Mouse (Mus musculus): ENCODE results near the gene Msh5. TPM values are rescaled to one million over a fixed set of nuclear protein-coding genes. Genes with fewer than 3 reads are reported as not detected.
"Not testable (repeated sequence)": the region's sequence is repeated elsewhere in the genome, so short reads cannot be mapped to it uniquely, and the experiment has no call there.

Msh5 gene
- polyA plus RNA-seq, 1 experiment from 2014 or later, result 4.6 TPM

DNA sequence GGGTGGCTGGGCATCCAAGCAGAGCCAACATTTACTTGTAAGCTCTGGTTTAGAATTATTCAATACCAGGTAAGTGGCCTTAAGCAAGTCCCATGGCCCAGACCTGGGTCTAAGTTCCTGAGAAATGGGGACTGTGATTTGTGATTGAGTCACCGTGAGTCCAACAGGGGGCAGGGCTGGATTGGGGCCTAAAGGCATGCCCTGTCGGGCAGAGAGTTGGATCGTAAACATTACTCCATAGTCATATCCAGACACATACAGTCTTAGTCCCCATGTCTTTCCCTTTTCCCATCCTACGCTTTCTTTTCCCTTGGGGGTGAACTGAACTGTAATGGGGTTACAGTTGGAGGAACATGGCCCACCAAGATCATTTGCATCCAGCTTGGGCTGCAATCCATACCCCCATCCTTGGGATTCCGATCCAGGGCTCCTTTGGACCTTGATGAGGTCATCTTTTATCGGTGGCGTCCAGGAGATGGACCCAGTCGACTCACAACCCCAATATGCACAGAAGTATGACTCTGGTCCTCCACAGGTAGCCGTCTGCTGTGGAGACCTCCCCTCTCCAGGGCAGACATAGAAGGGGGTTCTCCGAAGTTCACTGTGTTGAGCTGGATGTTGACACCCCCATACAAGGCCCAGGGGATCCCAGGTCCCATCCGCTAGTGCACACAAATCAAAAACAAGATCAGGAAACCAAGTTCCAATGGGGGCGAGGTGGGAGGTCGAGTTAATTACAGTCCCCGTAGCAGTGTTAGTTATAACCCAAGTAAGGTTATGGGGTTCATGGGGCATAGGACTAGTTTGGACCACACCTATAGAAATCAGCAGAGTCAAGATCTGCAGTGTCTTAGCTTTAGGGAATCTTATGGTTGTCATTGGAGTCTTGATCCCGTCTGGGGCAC, 47.8 kb downstream of the Msh5 start:
- peak overlapping the region; percentile 46; the same call in 1 of the 2 replicates for H3K9ac ChIP-seq (ENCODE audit: low read depth, low read length)
- WGBS (ENCODE audit: insufficient replicate concordance), result 90% methylated on average over 15 of the region's 15 CpGs

GRCm38 (mm10) chr17:34997142-34997483, 49.4 kb downstream of the Msh5 start:
- Histone ChIP-seq H3K4me2 (peak overlapping the region; percentile 99), H3K9ac (ENCODE audit: low read depth, low read length) (no peak overlapping the region)
- ATAC-seq (replicated peaks; ENCODE audit: insufficient number of reproducible peaks, low FRiP score, low TSS enrichment), result no peak

More for the DNA sequence above, 47.8 kb downstream of the Msh5 start:
- Histone ChIP-seq H3K4me3 (ENCODE audit: low read depth, low read length) (peak overlapping the region; percentile 94), H3K4me2 (peak overlapping the region; percentile 99), H3K9me3 (replicated peaks; ENCODE audit: control insufficient read depth, low read length) (no peaks in the 10 kb centered on the region), H3K4me1 (ENCODE audit: control insufficient read depth, insufficient read depth, low read length) (peaks cover 24% of the 10 kb centered on the region), H3K27me3 (ENCODE audit: control insufficient read depth, insufficient read depth, low read length) (no peaks in the 10 kb centered on the region), H3K36me3 (ENCODE audit: control insufficient read depth, insufficient read depth, low read length) (peaks cover 6% of the 10 kb centered on the region; the same call in 1 of the 2 replicates), H3K27ac (ENCODE audit: low read depth, low read length) (no peak overlapping the region)
- ATAC-seq (replicated peaks; ENCODE audit: insufficient number of reproducible peaks, low FRiP score, low TSS enrichment), result no peak

GRCm38 (mm10) chr17:34996411-34997141, 50.0 kb downstream of the Msh5 start:
- H3K36me3 ChIP-seq (ENCODE audit: control insufficient read depth, insufficient read depth, low read length), result peaks cover 6% of the 10 kb centered on the region; the same call in 1 of the 2 replicates
- no peak overlapping the region for H3K4me3 ChIP-seq (ENCODE audit: low read depth, low read length)
- WGBS (ENCODE audit: insufficient replicate concordance), result 88% methylated on average over 12 of the region's 14 CpGs
- peak overlapping the region; percentile 99 for H3K4me2 ChIP-seq
- no peaks in the 10 kb centered on the region for H3K9me3 ChIP-seq (replicated peaks; ENCODE audit: control insufficient read depth, low read length)
- H3K4me1 ChIP-seq (ENCODE audit: control insufficient read depth, insufficient read depth, low read length), result peaks cover 9% of the 10 kb centered on the region
- H3K9ac ChIP-seq (ENCODE audit: low read depth, low read length), result no peak overlapping the region
- ATAC-seq (replicated peaks; ENCODE audit: insufficient number of reproducible peaks, low FRiP score, low TSS enrichment), result no peak
- H3K27ac ChIP-seq (ENCODE audit: low read depth, low read length), result no peak overlapping the region
- no peaks in the 10 kb centered on the region for H3K27me3 ChIP-seq (ENCODE audit: control insufficient read depth, insufficient read depth, low read length)

More at GRCm38 (mm10) chr17:34997142-34997483, 49.4 kb downstream of the Msh5 start:
- Histone ChIP-seq H3K36me3 (ENCODE audit: control insufficient read depth, insufficient read depth, low read length) (peaks cover 6% of the 10 kb centered on the region; the same call in 1 of the 2 replicates), H3K27me3 (ENCODE audit: control insufficient read depth, insufficient read depth, low read length) (no peaks in the 10 kb centered on the region), H3K4me1 (ENCODE audit: control insufficient read depth, insufficient read depth, low read length) (peaks cover 10% of the 10 kb centered on the region), H3K4me3 (ENCODE audit: low read depth, low read length) (no peak overlapping the region), H3K9me3 (replicated peaks; ENCODE audit: control insufficient read depth, low read length) (no peaks in the 10 kb centered on the region), H3K27ac (ENCODE audit: low read depth, low read length) (no peak overlapping the region)
- WGBS (ENCODE audit: insufficient replicate concordance), result 83% methylated on average over 5 of the region's 5 CpGs

DNA sequence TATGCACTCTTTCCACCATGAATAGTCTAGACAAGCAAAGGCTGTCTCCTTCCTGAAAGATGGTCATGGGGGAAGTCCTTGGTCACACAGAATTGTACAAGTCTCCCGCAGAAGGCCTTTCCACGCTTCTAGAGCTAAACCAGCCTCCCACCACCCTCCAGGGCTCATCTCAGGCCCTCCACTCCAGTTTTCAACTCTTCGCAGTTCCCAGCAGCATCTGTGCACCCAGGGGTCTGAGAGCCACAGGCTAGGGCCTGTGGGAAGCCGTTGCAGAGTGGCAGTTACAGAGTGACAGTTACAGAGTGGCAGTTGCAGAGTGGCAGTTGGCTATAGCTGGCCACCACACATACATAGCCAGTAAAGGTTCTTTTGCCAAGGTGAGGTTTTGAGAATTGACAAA, 50.6 kb downstream of the Msh5 start:
- not testable (repeated sequence) for ATAC-seq (replicated peaks; ENCODE audit: insufficient number of reproducible peaks, low FRiP score, low TSS enrichment); H3K9me3 ChIP-seq (replicated peaks; ENCODE audit: control insufficient read depth, low read length)

DNA sequence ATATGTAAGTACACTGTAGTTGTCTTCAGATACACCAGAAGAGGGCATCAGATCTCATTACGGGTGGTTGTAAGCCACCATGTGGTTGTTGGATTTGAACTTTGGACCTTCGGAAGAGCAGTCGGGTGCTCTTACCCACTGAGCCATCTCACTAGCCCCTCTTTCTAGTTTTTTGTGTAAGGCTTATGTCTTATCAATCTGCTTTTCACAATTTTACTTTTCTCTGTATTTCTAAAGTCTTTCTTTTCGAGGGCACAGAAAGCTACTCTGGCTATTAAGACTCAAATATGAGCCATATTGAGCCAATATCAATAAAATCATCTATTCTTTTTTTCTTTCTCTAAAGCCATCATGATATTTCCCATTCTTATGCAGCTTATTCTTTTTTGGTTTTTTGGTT, 51.4 kb downstream of the Msh5 start:
- ATAC-seq (replicated peaks; ENCODE audit: insufficient number of reproducible peaks, low FRiP score, low TSS enrichment); H3K27me3 ChIP-seq (ENCODE audit: control insufficient read depth, insufficient read depth, low read length); H3K4me3 ChIP-seq (ENCODE audit: low read depth, low read length); H3K27ac ChIP-seq (ENCODE audit: low read depth, low read length); H3K4me2 ChIP-seq; H3K9me3 ChIP-seq (replicated peaks; ENCODE audit: control insufficient read depth, low read length); H3K36me3 ChIP-seq (ENCODE audit: control insufficient read depth, insufficient read depth, low read length); H3K9ac ChIP-seq (ENCODE audit: low read depth, low read length); H3K4me1 ChIP-seq (ENCODE audit: control insufficient read depth, insufficient read depth, low read length): not testable (repeated sequence)
- 87% methylated on average over 4 of the region's 4 CpGs for WGBS (ENCODE audit: insufficient replicate concordance)

More for the DNA sequence above, 50.6 kb downstream of the Msh5 start:
- not testable (repeated sequence) for H3K27ac ChIP-seq (ENCODE audit: low read depth, low read length); H3K4me3 ChIP-seq (ENCODE audit: low read depth, low read length); H3K9ac ChIP-seq (ENCODE audit: low read depth, low read length); H3K4me1 ChIP-seq (ENCODE audit: control insufficient read depth, insufficient read depth, low read length); H3K27me3 ChIP-seq (ENCODE audit: control insufficient read depth, insufficient read depth, low read length); H3K4me2 ChIP-seq; H3K36me3 ChIP-seq (ENCODE audit: control insufficient read depth, insufficient read depth, low read length)
- 90% methylated on average over 4 of the region's 4 CpGs for WGBS (ENCODE audit: insufficient replicate concordance)

- no peaks in the 10 kb centered on the region for H3K27me3 ChIP-seq (ENCODE audit: control insufficient read depth, insufficient read depth, low read length)
- H3K27ac ChIP-seq (ENCODE audit: low read depth, low read length), result no peak overlapping the region
- no peak overlapping the region for H3K4me2 ChIP-seq
- no peaks in the 10 kb centered on the region for H3K9me3 ChIP-seq (replicated peaks; ENCODE audit: control insufficient read depth, low read length)
- no peak overlapping the region for H3K9ac ChIP-seq (ENCODE audit: low read depth, low read length)
- H3K4me1 ChIP-seq (ENCODE audit: control insufficient read depth, insufficient read depth, low read length), result peaks cover 5% of the 10 kb centered on the region
- peaks cover 6% of the 10 kb centered on the region; the same call in 1 of the 2 replicates for H3K36me3 ChIP-seq (ENCODE audit: control insufficient read depth, insufficient read depth, low read length)
- H3K4me3 ChIP-seq (ENCODE audit: low read depth, low read length), result no peak overlapping the region
- no peak for ATAC-seq (replicated peaks; ENCODE audit: insufficient number of reproducible peaks, low FRiP score, low TSS enrichment)
Measured at GRCm38 (mm10) chr17:34994751-34995150, 51.8 kb downstream of the Msh5 start.

GRCm38 (mm10) chr17:34984218-34984617, 62.3 kb downstream of the Msh5 start:
- H3K4me2 ChIP-seq, result no peak overlapping the region
- no peaks in the 10 kb centered on the region for H3K27me3 ChIP-seq (ENCODE audit: control insufficient read depth, insufficient read depth, low read length)
- no peak overlapping the region for H3K4me3 ChIP-seq (ENCODE audit: low read depth, low read length)
- 77% methylated on average over 2 of the region's 2 CpGs for WGBS (ENCODE audit: insufficient replicate concordance)
- no peak overlapping the region for H3K9ac ChIP-seq (ENCODE audit: low read depth, low read length)
- H3K27ac ChIP-seq (ENCODE audit: low read depth, low read length), result no peak overlapping the region
- H3K4me1 ChIP-seq (ENCODE audit: control insufficient read depth, insufficient read depth, low read length), result peaks cover 9% of the 10 kb centered on the region
- no peaks in the 10 kb centered on the region for H3K9me3 ChIP-seq (replicated peaks; ENCODE audit: control insufficient read depth, low read length)
- ATAC-seq (replicated peaks; ENCODE audit: insufficient number of reproducible peaks, low FRiP score, low TSS enrichment), result no peak
- peaks cover 17% of the 10 kb centered on the region for H3K36me3 ChIP-seq (ENCODE audit: control insufficient read depth, insufficient read depth, low read length)

GRCm38 (mm10) chr17:34982328-34982727, 64.2 kb downstream of the Msh5 start:
- ATAC-seq (replicated peaks; ENCODE audit: insufficient number of reproducible peaks, low FRiP score, low TSS enrichment), result no peak; the same call in 1 of the 2 replicates
- 0% methylated on average over 15 of the region's 15 CpGs for WGBS (ENCODE audit: insufficient replicate concordance)

More at GRCm38 (mm10) chr17:34982328-34982727, 64.2 kb downstream of the Msh5 start:
- Histone ChIP-seq H3K4me3 (ENCODE audit: low read depth, low read length) (peak overlapping the region; percentile 85), H3K9me3 (replicated peaks; ENCODE audit: control insufficient read depth, low read length) (no peaks in the 10 kb centered on the region), H3K4me1 (ENCODE audit: control insufficient read depth, insufficient read depth, low read length) (peaks cover 9% of the 10 kb centered on the region), H3K36me3 (ENCODE audit: control insufficient read depth, insufficient read depth, low read length) (peaks cover 17% of the 10 kb centered on the region), H3K27me3 (ENCODE audit: control insufficient read depth, insufficient read depth, low read length) (no peaks in the 10 kb centered on the region), H3K4me2 (peak overlapping the region; percentile 67), H3K9ac (ENCODE audit: low read depth, low read length) (peak overlapping the region; percentile 97), H3K27ac (ENCODE audit: low read depth, low read length) (peak overlapping the region; percentile 97)

All from heart, embryonic 11.5 days (tissue).